Mouse (Mus musculus) midbrain, embryonic 11.5 days (tissue): ENCODE results near the gene Tns2. TPM values are rescaled to one million over a fixed set of nuclear protein-coding genes. Genes with fewer than 3 reads are reported as not detected.

Experiments
- ATAC-seq: fragments of 200-750 bp; cut with Nextera tagmentation; 2 replicates; pipeline ENCODE4 v1.8.0; 2017; ENCODE audit warnings: moderate TSS enrichment, moderate library complexity; ENCODE audit not compliant: low FRiP score
- DNase-seq: peaks from one replicate; pipeline ENCODE4 v3.0.0; 2015; ENCODE audit warnings: low spot score; ENCODE audit errors: missing footprints
- H3K27ac ChIP-seq: fragments of 300-500 bp; sonication (generic); 2 replicates; pipeline ENCODE4 v1.5.1; 2014; ENCODE audit warnings: low read depth, low read length
- H3K27me3 ChIP-seq: fragments of 300-500 bp; sonication (generic); 2 replicates; pipeline ENCODE4 v1.6.1; 2014; ENCODE audit warnings: mild to moderate bottlenecking, low read length, moderate library complexity, mixed read lengths; ENCODE audit not compliant: control insufficient read depth, insufficient read depth
- H3K36me3 ChIP-seq: fragments of 300-500 bp; sonication (generic); 2 replicates; pipeline ENCODE4 v1.6.1; 2014; ENCODE audit warnings: mild to moderate bottlenecking, low read length, moderate library complexity, mixed read lengths; ENCODE audit not compliant: control insufficient read depth, insufficient read depth
- H3K4me1 ChIP-seq: fragments of 300-500 bp; sonication (generic); 2 replicates; pipeline ENCODE4 v1.6.1; 2014; ENCODE audit warnings: low read length; ENCODE audit not compliant: control insufficient read depth, insufficient read depth
- H3K4me2 ChIP-seq: fragments of 300-500 bp; sonication (generic); 2 replicates; pipeline ENCODE4 v1.6.1; 2014; ENCODE audit warnings: mild to moderate bottlenecking, moderate library complexity
- H3K4me3 ChIP-seq: fragments of 300-500 bp; sonication (generic); 2 replicates; pipeline ENCODE4 v1.5.1; 2014; ENCODE audit warnings: low read depth, low read length
- H3K9ac ChIP-seq: fragments of 300-500 bp; sonication (generic); 2 replicates; pipeline ENCODE4 v1.6.1; 2014; ENCODE audit warnings: low read length
- H3K9me3 ChIP-seq: fragments of 300-500 bp; sonication (generic); 2 replicates; pipeline ENCODE4 v1.6.1; 2016; ENCODE audit warnings: low read length; ENCODE audit not compliant: control insufficient read depth
- WGBS: fragments of 180-500 bp; shearing (Covaris S2); extraction: QIAGEN DNeasy Blood & Tissue Kit; methylation state at CpG from one replicate; pipeline ENCODE4 v1.1.7; 2014; 5-methylcytosine and 5-hydroxymethylcytosine counted together
- polyA plus RNA-seq: library from polyadenylated mRNA; unstranded; fragments of >200 nt; fragmentation: Nextera tagmentation; extraction: Ambion mirVana; gene quantifications from 2 replicates; pipeline ENCODE4 v1.2.1, GENCODE M21; 2014

The Tns2 gene
- polyA plus RNA-seq: 7.5 TPM in 2 replicates

DNA sequence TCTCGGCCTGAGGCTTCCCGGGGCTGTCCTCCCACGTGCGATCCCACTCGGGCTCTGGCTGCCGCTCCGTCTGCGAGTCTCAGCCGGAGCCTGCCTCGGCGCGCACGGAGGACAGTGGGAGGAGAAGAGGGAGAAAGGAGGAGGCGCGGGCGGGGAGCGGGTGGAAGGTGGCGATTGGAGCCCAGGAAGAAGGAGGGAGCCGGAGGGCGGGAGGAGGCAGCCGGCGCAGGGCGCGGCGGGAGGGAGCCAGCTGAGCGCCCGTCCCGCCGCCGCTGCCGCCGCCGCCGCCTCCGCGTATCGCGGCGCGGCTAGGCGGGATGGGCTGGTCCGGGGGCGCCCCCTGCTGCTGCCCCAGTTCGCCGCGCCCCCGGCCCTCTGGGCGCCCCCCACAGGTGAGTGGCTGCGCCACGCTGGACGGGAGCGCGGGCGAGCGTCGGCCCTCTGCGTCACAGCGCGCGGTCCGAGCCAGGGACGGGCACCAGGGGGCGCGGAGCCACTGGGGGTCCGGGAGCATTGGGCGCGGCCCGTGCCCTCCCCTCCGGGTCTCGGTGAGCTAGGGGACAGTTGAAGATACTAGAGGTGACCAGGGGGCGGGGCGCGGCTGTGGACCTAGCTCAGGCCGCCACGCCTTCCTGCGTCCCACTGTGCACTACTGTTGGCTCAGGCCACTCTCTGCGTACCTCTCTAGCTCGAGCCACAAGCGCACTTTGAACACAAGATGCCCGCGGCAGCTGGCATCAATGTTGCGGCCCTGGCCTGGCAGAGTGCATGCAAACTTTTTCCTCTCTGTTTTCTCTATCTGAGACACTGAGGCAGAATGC is at the start of gene Tns2:
TSS of gene Tns2 (plus strand) at position 253 of the 821 bp plus-strand sequence.
- Histone ChIP-seq H3K36me3 (peaks cover 2% of the 10 kb centered on the region; the same call in 1 of the 2 replicates), H3K4me1 (peaks cover 26% of the 10 kb centered on the region), H3K27ac (no peak within 1 kb of the TSS), H3K27me3 (peaks cover 22% of the 10 kb centered on the region), H3K4me3 (peak within 1 kb of the TSS; percentile 47), H3K9ac (peak within 1 kb of the TSS; percentile 61), H3K9me3 (no peaks in the 10 kb centered on the region), H3K4me2 (peak within 1 kb of the TSS; percentile 63)
- DNase-seq (peak; percentile 95), ATAC-seq (peak; percentile 73)
- 1% methylated on average over 38 of the region's 82 CpGs for WGBS

DNA sequence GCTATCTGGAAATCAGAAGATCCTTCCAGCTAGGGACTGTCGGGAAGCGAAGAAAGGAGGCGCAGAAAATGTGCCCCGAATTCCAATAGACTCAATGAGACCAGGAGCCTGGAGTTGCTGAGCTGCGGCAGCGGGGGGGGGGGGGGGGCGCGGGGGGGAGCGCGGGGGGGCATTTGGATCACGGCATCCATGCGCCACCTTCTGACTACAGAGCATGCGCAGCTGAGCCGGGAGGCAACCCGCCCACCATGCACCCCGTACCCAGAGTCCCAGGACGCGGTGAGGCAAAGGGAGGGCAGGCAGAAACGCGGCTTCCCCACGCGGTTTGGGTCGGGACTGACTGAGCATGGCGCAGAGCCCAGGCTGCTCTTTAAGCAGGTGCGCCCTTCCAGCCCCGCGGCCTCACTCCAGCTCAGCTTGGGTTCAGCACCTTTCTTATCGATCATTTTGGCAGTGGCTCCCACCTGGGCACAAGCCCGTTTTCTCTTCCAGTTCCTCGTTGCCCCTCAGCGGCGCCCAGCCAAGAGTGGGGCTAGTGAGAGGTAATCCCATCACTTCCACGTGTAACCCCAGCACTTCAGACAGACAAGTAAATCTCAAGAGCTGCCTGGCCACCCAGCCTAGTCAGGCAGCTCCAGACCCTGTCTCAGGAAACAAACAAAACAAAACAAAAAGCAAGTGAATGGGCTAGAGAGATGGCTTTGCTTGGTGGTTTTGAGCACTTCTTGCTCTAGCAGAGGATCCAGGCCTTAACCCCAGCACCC is 48.1 kb upstream of the Tns2 start:
- H3K9me3 ChIP-seq: no peaks in the 10 kb centered on the region
- peak overlapping the region; percentile 86 for H3K4me2 ChIP-seq
- ATAC-seq: peak; percentile 86
- under 1% methylated on average over 25 of the region's 33 CpGs for WGBS
- no peaks in the 10 kb centered on the region for H3K36me3 ChIP-seq
- peak overlapping the region; percentile 40 for H3K4me3 ChIP-seq
- DNase-seq: peak; percentile 96
- no peak overlapping the region for H3K27ac ChIP-seq
- H3K27me3 ChIP-seq: no peaks in the 10 kb centered on the region
- H3K9ac ChIP-seq: peak overlapping the region; percentile 73
- peaks cover 5% of the 10 kb centered on the region; the same call in 1 of the 2 replicates for H3K4me1 ChIP-seq

DNA sequence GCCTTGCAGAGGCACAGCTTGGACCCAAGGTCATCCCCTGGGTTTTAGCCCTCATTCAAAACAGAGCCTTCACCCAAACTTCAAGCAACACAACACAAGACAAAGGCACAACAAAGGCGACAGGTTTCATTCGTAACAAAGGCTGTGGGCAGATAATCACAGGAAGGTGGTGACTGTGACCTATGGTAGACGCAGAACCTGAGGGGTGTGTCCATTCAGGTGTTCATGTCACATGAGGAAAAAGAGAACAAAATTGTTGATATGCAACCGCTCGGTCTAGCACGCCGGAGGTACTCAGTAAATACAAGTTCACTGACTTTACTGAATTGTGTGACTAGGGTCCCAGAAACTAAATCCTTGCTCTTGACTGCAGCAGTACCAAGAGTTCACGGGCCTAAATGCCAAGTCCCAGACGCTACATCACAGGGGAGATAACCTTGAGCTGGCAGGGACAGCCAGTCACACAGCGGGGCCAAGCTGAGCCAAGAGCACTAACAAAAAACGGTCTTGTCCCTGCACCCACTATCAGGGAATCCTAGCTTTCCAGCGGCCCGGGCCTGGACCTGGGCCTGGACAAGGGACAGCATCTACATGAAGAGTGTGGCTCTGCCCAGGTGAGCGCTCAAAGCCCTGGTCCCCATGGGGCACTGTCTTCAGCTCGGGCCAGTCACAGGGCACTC is 43.6 kb upstream of the Tns2 start:
- Histone ChIP-seq H3K4me1 (peaks cover 3% of the 10 kb centered on the region; the same call in 1 of the 2 replicates), H3K4me3 (no peak overlapping the region), H3K36me3 (no peaks in the 10 kb centered on the region), H3K9ac (no peak overlapping the region), H3K27ac (no peak overlapping the region), H3K4me2 (no peak overlapping the region), H3K27me3 (no peaks in the 10 kb centered on the region), H3K9me3 (no peaks in the 10 kb centered on the region)
- 86% methylated on average over 15 of the region's 15 CpGs for WGBS
- DNase-seq (no peak), ATAC-seq (no peak)

DNA sequence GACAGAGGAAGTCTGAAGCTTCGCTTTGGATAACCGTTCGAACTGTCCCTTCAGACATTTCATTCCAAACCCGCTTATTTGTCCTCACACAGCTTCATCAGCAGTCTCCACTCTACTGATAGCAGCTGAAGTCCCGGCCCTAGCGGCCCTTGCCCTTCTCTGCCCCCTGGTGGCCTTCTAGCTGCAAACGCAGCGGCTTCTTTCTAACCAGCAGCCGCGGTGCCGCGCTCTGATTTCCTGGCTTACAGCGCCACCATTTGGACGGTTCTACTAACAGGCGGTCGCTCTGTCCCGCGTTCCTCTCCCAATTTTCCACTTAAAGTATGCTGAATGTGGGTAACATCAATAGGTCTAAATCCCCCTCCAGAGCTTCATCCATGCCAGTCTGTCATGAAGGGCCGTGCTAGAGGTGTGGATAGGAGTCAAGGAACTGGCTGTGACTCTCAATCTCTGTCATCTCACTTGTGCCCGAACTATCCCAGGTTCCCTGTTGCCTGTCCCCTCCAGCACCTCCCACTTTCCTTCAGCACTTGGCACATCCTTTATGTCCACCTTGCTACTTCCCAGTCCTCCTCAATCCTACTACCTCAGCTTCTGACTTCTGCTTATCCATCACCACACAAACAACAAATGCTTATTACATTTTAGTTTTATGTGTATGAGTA is 34.4 kb upstream of the Tns2 start:
- H3K4me3 ChIP-seq: no peak overlapping the region
- no peak overlapping the region for H3K4me2 ChIP-seq
- 4% methylated on average over 20 of the region's 20 CpGs for WGBS
- no peaks in the 10 kb centered on the region for H3K4me1 ChIP-seq
- H3K36me3 ChIP-seq: no peaks in the 10 kb centered on the region
- no peaks in the 10 kb centered on the region for H3K9me3 ChIP-seq
- no peak overlapping the region for H3K9ac ChIP-seq
- H3K27ac ChIP-seq: no peak overlapping the region
- H3K27me3 ChIP-seq: no peaks in the 10 kb centered on the region; the same call in 1 of the 2 replicates
- ATAC-seq: peak; percentile 81
- DNase-seq: peak; percentile 99

DNA sequence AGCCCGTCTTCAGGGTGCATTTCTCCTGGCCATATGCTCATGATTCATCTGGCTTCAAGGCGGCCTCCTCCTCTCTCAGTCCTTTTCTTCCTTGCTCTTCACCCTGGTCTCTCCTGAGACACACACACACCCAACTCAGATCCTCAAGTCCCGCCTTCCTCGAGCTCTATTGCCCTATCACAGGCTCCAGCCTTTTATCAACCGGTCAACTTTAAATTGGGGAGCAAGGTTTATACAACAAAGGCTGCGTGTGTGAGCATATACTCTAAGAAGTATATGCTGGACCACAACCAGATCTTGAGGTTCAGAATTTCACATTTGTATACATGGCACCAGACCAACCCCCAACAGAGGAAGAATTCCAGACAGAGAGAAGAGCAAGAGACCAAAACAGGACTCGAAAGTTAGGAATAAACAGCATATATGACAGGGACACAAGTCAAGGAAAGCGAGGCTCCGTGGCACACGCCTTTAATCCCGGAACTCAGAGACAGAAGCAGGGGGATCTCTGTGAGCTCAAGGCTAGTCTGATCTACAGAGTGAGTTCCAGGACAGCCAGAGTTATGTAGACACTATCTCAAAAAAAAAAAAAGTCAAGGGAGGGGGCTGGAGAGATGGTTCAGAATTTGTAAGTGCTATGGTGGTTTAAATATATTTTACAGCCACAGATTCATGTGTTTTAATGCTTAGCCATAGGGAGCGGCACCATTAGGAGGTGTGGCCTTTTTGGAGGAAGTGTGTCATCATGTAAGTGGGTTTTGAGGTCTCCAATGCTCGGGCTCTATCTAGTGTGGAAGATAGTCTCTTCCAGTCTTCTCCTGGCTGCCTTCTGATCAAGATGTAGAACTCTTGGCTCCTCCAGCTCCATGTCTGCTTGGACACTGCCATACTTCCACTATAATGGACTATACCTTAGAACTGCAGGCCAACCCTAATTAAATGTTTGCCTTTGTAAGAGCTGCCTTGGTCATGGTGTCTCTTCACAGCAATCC is 29.4 kb upstream of the Tns2 start:
- H3K4me3 ChIP-seq: no peak overlapping the region
- H3K9ac ChIP-seq: no peak overlapping the region
- DNase-seq (no peak), ATAC-seq (no peak)
- H3K27ac ChIP-seq: no peak overlapping the region
- no peaks in the 10 kb centered on the region for H3K9me3 ChIP-seq
- no peaks in the 10 kb centered on the region; the same call in 1 of the 2 replicates for H3K27me3 ChIP-seq
- H3K4me1 ChIP-seq: peaks cover 12% of the 10 kb centered on the region
- 76% methylated on average over 13 of the region's 13 CpGs for WGBS
- no peaks in the 10 kb centered on the region for H3K36me3 ChIP-seq
- no peak overlapping the region for H3K4me2 ChIP-seq

DNA sequence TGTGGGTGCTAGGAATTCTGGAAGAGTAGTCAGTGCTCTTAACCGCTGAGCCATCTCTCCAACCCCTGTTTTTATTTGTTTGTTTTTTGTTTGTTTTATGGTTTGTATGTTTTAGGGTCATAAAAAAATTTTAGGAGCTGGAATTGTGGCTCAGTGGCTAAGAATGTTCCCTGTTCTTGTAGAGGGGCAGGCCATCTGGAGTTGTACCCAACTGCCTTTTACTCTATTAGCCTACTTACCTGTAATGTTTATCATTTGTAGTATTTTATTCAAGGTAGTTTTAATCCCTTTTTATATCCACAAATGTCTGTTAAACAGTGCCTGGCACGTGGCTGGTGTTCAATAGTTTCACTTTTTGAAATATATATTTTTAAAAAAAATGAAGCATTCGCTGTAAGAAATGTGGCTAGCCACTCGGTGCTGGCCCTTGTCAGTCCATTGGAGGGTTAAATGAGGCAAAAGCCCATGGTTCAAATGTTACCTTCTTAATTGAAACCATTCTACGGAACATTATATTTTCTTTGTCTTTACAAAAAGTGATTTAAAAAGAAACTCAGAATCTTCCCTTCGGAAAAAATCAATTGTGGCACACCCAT is 27.2 kb upstream of the Tns2 start:
- WGBS: 14% methylated on average over 6 of the region's 6 CpGs
- peak overlapping the region; percentile 39; the same call in 1 of the 2 replicates for H3K9ac ChIP-seq
- no peak for DNase-seq
- no peak overlapping the region for H3K27ac ChIP-seq
- no peaks in the 10 kb centered on the region for H3K36me3 ChIP-seq
- peak; percentile 48 for ATAC-seq
- H3K9me3 ChIP-seq: no peaks in the 10 kb centered on the region
- peak overlapping the region; percentile 41 for H3K4me2 ChIP-seq
- H3K4me3 ChIP-seq: peak overlapping the region; percentile 98
- no peaks in the 10 kb centered on the region for H3K27me3 ChIP-seq
- peaks cover 12% of the 10 kb centered on the region for H3K4me1 ChIP-seq

DNA sequence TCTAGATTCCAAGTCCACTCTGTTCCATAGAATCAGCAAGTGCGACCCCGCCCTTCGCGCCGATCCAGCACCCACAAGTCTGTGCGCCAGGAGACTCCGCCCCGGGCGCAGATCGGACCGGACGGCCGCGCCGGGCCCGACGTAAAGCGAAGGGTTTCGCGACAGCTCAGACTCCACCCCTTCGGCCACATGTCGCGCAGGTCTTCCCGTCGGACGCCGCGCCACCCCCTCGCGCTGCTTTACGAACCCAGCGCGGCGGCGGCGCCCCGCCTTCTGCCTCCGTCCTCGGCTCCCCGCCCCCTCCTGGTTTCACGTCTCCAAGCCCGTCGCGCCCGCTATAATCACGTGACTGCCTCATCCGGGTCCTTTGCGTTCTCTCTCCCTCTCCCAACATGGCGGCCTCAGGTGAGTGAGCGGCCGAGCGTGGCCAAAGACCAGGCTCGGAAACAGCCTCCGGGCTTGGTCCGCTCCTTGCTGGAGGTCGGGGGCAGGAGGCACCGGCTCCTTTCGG is 26.6 kb upstream of the Tns2 start, which contains the start of gene Eif4b:
TSS of gene Eif4b (plus strand) at position 215 of the 511 bp plus-strand sequence.
- Histone ChIP-seq H3K4me2 (peak within 1 kb of the TSS; percentile 93), H3K4me3 (peak within 1 kb of the TSS; percentile 98), H3K27me3 (no peaks in the 10 kb centered on the region), H3K27ac (peak within 1 kb of the TSS; percentile 91), H3K4me1 (peaks cover 12% of the 10 kb centered on the region), H3K36me3 (no peaks in the 10 kb centered on the region), H3K9me3 (no peaks in the 10 kb centered on the region), H3K9ac (peak within 1 kb of the TSS; percentile 96)
- peak; percentile 100 for DNase-seq
- peak; percentile 95 for ATAC-seq
- under 1% methylated on average over 58 of the region's 58 CpGs for WGBS
